Mouse (Mus musculus) liver, postnatal 0 days (tissue): ENCODE data around the gene Mettl24.

Experiments
- CTCF ChIP-seq: sonication (generic); IDR thresholded peaks from 2 replicates; pipeline ENCODE4 v1.5.1; 2016; ENCODE audit warnings: antibody characterized with exemption, low read depth
- EP300 ChIP-seq: IDR thresholded peaks from 2 replicates; pipeline ENCODE4 v1.6.1; 2016; ENCODE audit warnings: antibody characterized with exemption, low read depth, mild to moderate bottlenecking

- TF ChIP-seq EP300 (no peak), CTCF (no peak)
These were observed 80.1 kb downstream of the Mettl24 start for GRCm38 (mm10) chr10:40763084-40763720.
